Mouse (Mus musculus) myocyte (in vitro differentiated cells): Measurements from ENCODE around the gene Aamdc. TPM values are rescaled to one million over a fixed set of nuclear protein-coding genes. Genes with fewer than 3 reads are reported as not detected.
A peak's percentile ranks its signal among the peaks of the same experiment; 100 is the strongest.

Experiments
- H3K27me3 ChIP-seq: one replicate; pipeline ENCODE4 v1.6.1; 2011; ENCODE audit not compliant: control insufficient read depth, insufficient read depth, insufficient read length
- H3K36me3 ChIP-seq: one replicate; pipeline ENCODE4 v1.6.1; 2011; ENCODE audit not compliant: control insufficient read depth, insufficient read depth
- H3K4me2 ChIP-seq: one replicate; pipeline ENCODE4 v1.6.1; 2011; ENCODE audit warnings: low read depth, control low read depth
- H3K4me3 ChIP-seq: one replicate; pipeline ENCODE4 v1.5.1; 2011; ENCODE audit warnings: mild to moderate bottlenecking, control low read depth, moderate library complexity
- H3K79me2 ChIP-seq: one replicate; pipeline ENCODE4 v1.6.1; 2011; ENCODE audit not compliant: control insufficient read depth, insufficient read depth
- H3ac ChIP-seq: one replicate; pipeline ENCODE4 v1.6.1; 2011; ENCODE audit not compliant: control insufficient read depth, insufficient read length
- CEBPB ChIP-seq: IDR thresholded peaks from 2 replicates; pipeline ENCODE4 v1.6.1; 2011; ENCODE audit warnings: mild to moderate bottlenecking, moderate library complexity; ENCODE audit not compliant: poor library complexity, insufficient read depth, severe bottlenecking
- E2F4 ChIP-seq: IDR thresholded peaks from one replicate; pipeline ENCODE4 v1.6.1; 2011; ENCODE audit warnings: mild to moderate bottlenecking, control low read depth, moderate library complexity; ENCODE audit not compliant: insufficient read depth
- MAX ChIP-seq: IDR thresholded peaks from one replicate; pipeline ENCODE4 v1.6.1; 2011; ENCODE audit warnings: low read depth, mild to moderate bottlenecking, control low read depth
- MYOD1 ChIP-seq, 3 experiments: IDR thresholded peaks; one replicate each; pipeline ENCODE4 v1.6.1; 2011; ENCODE audit warnings: control low read depth in 2 of 3, low read depth in 2 of 3, mild to moderate bottlenecking in 2 of 3, moderate library complexity in 1 of 3; ENCODE audit not compliant: insufficient read length in 2 of 3, control insufficient read depth in 1 of 3
- MYOG ChIP-seq, 3 experiments: IDR thresholded peaks; one replicate each; pipeline ENCODE4 v1.6.1; 2011; ENCODE audit warnings: control low read depth in 2 of 3, low read depth in 2 of 3, mild to moderate bottlenecking in 2 of 3; ENCODE audit not compliant: insufficient read length in 2 of 3, control insufficient read depth in 1 of 3, insufficient read depth in 1 of 3
- POLR2A ChIP-seq: IDR thresholded peaks from one replicate; pipeline ENCODE4 v1.6.1; 2011; ENCODE audit warnings: low read depth, mild to moderate bottlenecking, control low read depth, moderate library complexity; ENCODE audit not compliant: insufficient read length
- POLR2AphosphoS2 ChIP-seq: IDR thresholded peaks from one replicate; pipeline ENCODE4 v1.6.1; 2011; ENCODE audit warnings: low read depth, control low read depth; ENCODE audit not compliant: insufficient read length
- REST ChIP-seq: IDR thresholded peaks from one replicate; pipeline ENCODE4 v1.6.1; 2011; ENCODE audit warnings: mild to moderate bottlenecking, control low read depth, moderate library complexity; ENCODE audit not compliant: insufficient read depth, insufficient read length
- SRF ChIP-seq: IDR thresholded peaks from one replicate; pipeline ENCODE4 v1.6.1; 2011; ENCODE audit warnings: low read depth; ENCODE audit not compliant: control insufficient read depth, insufficient read length
- TCF12 ChIP-seq: IDR thresholded peaks from one replicate; pipeline ENCODE4 v1.6.1; 2011; ENCODE audit warnings: mild to moderate bottlenecking, control low read depth; ENCODE audit not compliant: poor library complexity, insufficient read depth, severe bottlenecking
- TCF3 ChIP-seq: IDR thresholded peaks from one replicate; pipeline ENCODE4 v1.6.1; 2011; ENCODE audit warnings: low read depth, control low read depth; ENCODE audit not compliant: insufficient read length
- USF1 ChIP-seq: IDR thresholded peaks from one replicate; pipeline ENCODE4 v1.6.1; 2011; ENCODE audit warnings: low read depth, mild to moderate bottlenecking, control low read depth, moderate library complexity
- polyA plus RNA-seq: library from polyadenylated mRNA; unstranded; fragments of >200 nt; fragmentation: generic; extraction: Trizol; gene quantifications from one replicate; pipeline ENCODE4 v1.2.1, GENCODE M21; 2012; ENCODE audit warnings: missing spikeins

Gene Aamdc
- polyA plus RNA-seq, 1 experiment = 127 TPM

GRCm38 (mm10) chr7:97592396-97592795, 13.1 kb upstream of the Aamdc start:
- no peak overlapping the region for H3K4me2 ChIP-seq
- H3K79me2 ChIP-seq = peaks cover 82% of the 10 kb centered on the region
- TF ChIP-seq TCF3 (no peak), E2F4 (no peak), MYOD1 (IDR thresholded peaks at IDR 0.05; ENCODE audit: control insufficient read depth in 1 of 3, insufficient read length in 2 of 3, low read depth in 2 of 3) (no peak), USF1 (no peak), POLR2A (no peak), MYOG (IDR thresholded peaks at IDR 0.05; ENCODE audit: control insufficient read depth in 1 of 3, insufficient read depth in 1 of 3, insufficient read length in 2 of 3, low read depth in 2 of 3) (no peak), REST (no peak), MAX (no peak)
- H3K27me3 ChIP-seq = no peaks in the 10 kb centered on the region
- no peak overlapping the region for H3K4me3 ChIP-seq
- H3K36me3 ChIP-seq = no peaks in the 10 kb centered on the region
- H3ac ChIP-seq = no peak overlapping the region

- no peaks in the 10 kb centered on the region for H3K27me3 ChIP-seq
- H3K4me3 ChIP-seq = no peak overlapping the region
- no peak overlapping the region for H3K4me2 ChIP-seq
- H3K79me2 ChIP-seq = peaks cover 82% of the 10 kb centered on the region
- no peaks in the 10 kb centered on the region for H3K36me3 ChIP-seq
- TF ChIP-seq POLR2A = no peak
- no peak for TF ChIP-seq E2F4
- no peak for TF ChIP-seq POLR2AphosphoS2
- TF ChIP-seq TCF12 = no peak
- TF ChIP-seq TCF3 = no peak
- no peak for TF ChIP-seq USF1
- no peak for TF ChIP-seq MYOG (IDR thresholded peaks at IDR 0.05; ENCODE audit: control insufficient read depth in 1 of 3, insufficient read depth in 1 of 3, insufficient read length in 2 of 3, low read depth in 2 of 3)
- no peak for TF ChIP-seq MAX
- TF ChIP-seq CEBPB = no peak
- TF ChIP-seq REST = no peak
- no peak for TF ChIP-seq MYOD1 (IDR thresholded peaks at IDR 0.05; ENCODE audit: control insufficient read depth in 1 of 3, insufficient read length in 2 of 3, low read depth in 2 of 3)
- no peak for TF ChIP-seq SRF
- no peak overlapping the region for H3ac ChIP-seq
Measured at GRCm38 (mm10) chr7:97591336-97591735, 12.0 kb upstream of the Aamdc start.

DNA sequence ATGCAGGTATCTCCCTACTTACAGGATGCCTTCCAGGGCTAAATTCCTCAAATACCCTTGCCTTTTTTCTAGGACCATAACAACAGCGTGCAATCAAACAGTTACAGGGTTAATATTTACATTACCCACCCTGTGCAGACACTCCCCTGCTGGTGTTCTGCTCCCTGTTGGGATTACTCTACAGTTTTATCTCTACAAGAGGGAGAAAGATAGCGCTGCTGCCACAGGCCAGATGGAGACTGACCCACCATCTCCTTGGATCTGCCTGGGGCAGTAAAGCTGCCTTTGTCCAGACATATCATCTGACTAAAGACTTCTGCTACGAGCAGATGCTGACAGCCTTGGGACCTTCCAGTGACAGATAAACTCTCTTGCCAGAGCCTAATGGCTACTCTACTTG, 11.2 kb upstream of the Aamdc start:
- H3K4me2 ChIP-seq = no peak overlapping the region
- peaks cover 82% of the 10 kb centered on the region for H3K79me2 ChIP-seq
- no peak overlapping the region for H3ac ChIP-seq
- no peak for TF ChIP-seq TCF12
- TF ChIP-seq E2F4 = no peak
- TF ChIP-seq CEBPB = no peak
- TF ChIP-seq POLR2AphosphoS2 = no peak
- no peak for TF ChIP-seq MYOG (IDR thresholded peaks at IDR 0.05; ENCODE audit: control insufficient read depth in 1 of 3, insufficient read depth in 1 of 3, insufficient read length in 2 of 3, low read depth in 2 of 3)
- no peak for TF ChIP-seq MAX
- no peak for TF ChIP-seq REST
- no peak overlapping the region for H3K4me3 ChIP-seq
- H3K27me3 ChIP-seq = no peaks in the 10 kb centered on the region
- no peaks in the 10 kb centered on the region for H3K36me3 ChIP-seq

GRCm38 (mm10) chr7:97588506-97588905, 9.2 kb upstream of the Aamdc start:
- Histone ChIP-seq H3K4me2 (no peak overlapping the region), H3K4me3 (no peak overlapping the region), H3ac (no peak overlapping the region), H3K36me3 (no peaks in the 10 kb centered on the region), H3K27me3 (no peaks in the 10 kb centered on the region), H3K79me2 (peaks cover 87% of the 10 kb centered on the region)
- TF ChIP-seq TCF3 = no peak
- no peak for TF ChIP-seq SRF
- no peak for TF ChIP-seq MAX
- no peak for TF ChIP-seq E2F4
- TF ChIP-seq POLR2AphosphoS2 = no peak

- Histone ChIP-seq H3ac (peak overlapping the region; percentile 51), H3K4me3 (peak overlapping the region; percentile 83), H3K36me3 (no peaks in the 10 kb centered on the region), H3K79me2 (peaks cover 56% of the 10 kb centered on the region), H3K4me2 (peak overlapping the region; percentile 95), H3K27me3 (no peaks in the 10 kb centered on the region)
- no peak for TF ChIP-seq CEBPB
- no peak for TF ChIP-seq E2F4
- peak; percentile 67 for TF ChIP-seq POLR2A
- no peak for TF ChIP-seq TCF12
- no peak for TF ChIP-seq MYOD1 (IDR thresholded peaks at IDR 0.05; ENCODE audit: control insufficient read depth in 1 of 3, insufficient read length in 2 of 3, low read depth in 2 of 3)
- TF ChIP-seq SRF = peak; percentile 81
- no peak for TF ChIP-seq MAX
- no peak for TF ChIP-seq REST
- peak; percentile 58 for TF ChIP-seq POLR2AphosphoS2
- no peak for TF ChIP-seq TCF3
Measured at GRCm38 (mm10) chr7:97580843-97581214, 1.5 kb upstream of the Aamdc start.
